In the genomic region with DNA sequence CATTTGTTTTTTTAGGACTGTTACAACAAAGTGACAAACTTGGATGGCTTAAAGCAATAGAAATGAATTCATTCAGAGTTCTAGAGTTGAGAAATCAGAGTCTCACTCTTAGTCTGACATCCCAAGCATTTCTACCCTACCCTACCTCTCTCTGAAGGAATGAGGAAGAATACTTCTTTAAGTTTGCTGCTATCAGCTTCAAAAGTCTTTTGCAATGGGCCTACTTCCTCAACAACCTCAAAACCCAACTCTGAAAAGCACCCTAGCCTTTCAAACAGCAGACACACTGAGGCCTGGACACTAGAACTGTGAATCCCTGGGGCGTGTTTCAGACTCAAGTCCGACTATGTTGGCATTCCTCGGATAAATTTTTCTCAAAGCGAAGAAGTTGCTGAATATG, we compare ENCODE assay signal across 20 mouse cellular contexts.
"Had no signal": no experiment of that assay in that cellular context is flagged by ENCODE, and none has a peak within 500 bp of the region (broad histone marks: within the 10 kb centered on the region; RNA-seq: fewer than 3 reads in every experiment).

No protein-coding gene starts in this region.

- H3K4me3 ChIP-seq: megakaryocyte, embryonic 14.5 days; midbrain, embryonic 13.5 days; midbrain, embryonic 15.5 days; myocyte; neural tube, embryonic 13.5 days; neural tube, embryonic 15.5 days had no signal

- ATAC-seq: midbrain, embryonic 13.5 days; midbrain, embryonic 15.5 days had no signal

- H3K27ac ChIP-seq: liver, embryonic 14.5 days; macrophage; midbrain, embryonic 13.5 days; midbrain, embryonic 15.5 days; neural tube, embryonic 13.5 days; neural tube, embryonic 15.5 days had no signal

- H3K36me3 ChIP-seq: midbrain, embryonic 13.5 days; midbrain, embryonic 15.5 days; neural tube, embryonic 13.5 days; neural tube, embryonic 15.5 days had no signal

- H3K27me3 ChIP-seq: megakaryocyte, embryonic 14.5 days; midbrain, embryonic 13.5 days; midbrain, embryonic 15.5 days; neural tube, embryonic 13.5 days; neural tube, embryonic 15.5 days had no signal

- H3K9ac ChIP-seq: liver, embryonic 14.5 days; lung, embryonic 14.5 days; midbrain, embryonic 13.5 days; midbrain, embryonic 15.5 days; neural tube, embryonic 13.5 days; neural tube, embryonic 15.5 days had no signal

- H3K9me3 ChIP-seq: megakaryocyte, embryonic 14.5 days; midbrain, embryonic 13.5 days; midbrain, embryonic 15.5 days; neural tube, embryonic 13.5 days; neural tube, embryonic 15.5 days had no signal

- H3K4me2 ChIP-seq: lung, embryonic 14.5 days; midbrain, embryonic 11.5 days; midbrain, embryonic 13.5 days; midbrain, embryonic 15.5 days; neural tube, embryonic 13.5 days; neural tube, embryonic 15.5 days had no signal

- H3K4me1 ChIP-seq: megakaryocyte, embryonic 14.5 days; midbrain, embryonic 13.5 days; midbrain, embryonic 15.5 days; neural tube, embryonic 13.5 days; neural tube, embryonic 15.5 days had no signal

- DNase-seq: lung, adult 18-20 months; lung, embryonic 14.5 days; lung, postnatal 10 days; retina, postnatal 1 day; right cerebral cortex, adult 18-20 months; right cerebral cortex, postnatal 25 days; right cerebral cortex, postnatal 4 days; spleen, adult 18-20 months; thymus, adult 18-20 months; thymus, postnatal 14 days; thymus, postnatal 36 days had no signal
